Mouse (Mus musculus) hindlimb bud, embryonic 11.5 days (tissue): Measurements from ENCODE around the gene Kat14.

Experiments used
- DNase-seq: peaks from one replicate; pipeline ENCODE4 v3.0.0-alpha.2; 2012; ENCODE audit warnings: low read depth, low spot score; ENCODE audit errors: extremely low spot score

Gene Kat14

DNA sequence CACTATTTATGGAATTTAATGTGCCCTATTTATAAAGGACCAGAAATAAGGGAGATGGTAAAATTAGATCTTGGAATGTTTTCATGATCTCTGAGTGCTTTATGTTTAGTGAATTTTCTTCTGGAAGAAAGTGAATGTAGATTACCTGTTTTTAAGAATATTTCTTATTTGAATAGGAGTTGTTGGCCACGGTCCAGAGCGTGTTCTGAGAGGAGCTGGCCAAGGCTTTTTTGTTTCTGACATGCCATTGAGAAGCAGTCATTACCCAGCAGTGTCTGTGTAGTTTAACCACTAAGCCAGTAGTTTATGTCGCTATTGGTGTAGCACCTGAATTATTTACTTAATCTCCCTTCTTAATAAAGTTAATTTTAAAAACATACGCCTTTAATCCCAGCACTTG lies 13.0 kb downstream of the Kat14 start:
- no peak for DNase-seq

DNA sequence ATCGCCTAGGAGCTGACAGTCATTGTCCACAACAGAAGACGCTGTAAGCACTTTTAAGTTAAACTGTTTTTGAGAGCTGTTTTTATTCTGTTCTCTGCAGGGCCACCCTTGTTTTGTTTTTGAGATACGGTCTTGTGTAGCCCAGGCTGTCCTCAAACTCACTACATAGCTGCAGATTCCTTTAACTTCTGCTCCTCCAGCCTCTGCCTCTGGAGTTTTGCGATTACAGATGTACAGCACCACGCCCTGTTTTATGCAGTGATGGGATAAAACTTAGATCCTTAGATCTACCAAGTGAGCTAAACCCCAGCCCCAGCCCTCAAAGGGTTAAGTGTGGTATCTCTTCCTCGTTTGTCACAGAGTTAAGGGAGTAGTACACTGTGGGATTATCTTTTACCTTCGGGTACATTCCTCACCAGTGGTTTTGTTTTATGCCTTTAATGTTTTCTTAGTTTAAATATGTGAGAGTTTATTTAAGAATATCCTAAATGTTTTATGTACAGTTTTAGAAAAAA lies 13.9 kb downstream of the Kat14 start:
- no peak for DNase-seq

GRCm38 (mm10) chr2:144386296-144386695 lies 17.5 kb downstream of the Kat14 start:
- DNase-seq, result no peak

DNA sequence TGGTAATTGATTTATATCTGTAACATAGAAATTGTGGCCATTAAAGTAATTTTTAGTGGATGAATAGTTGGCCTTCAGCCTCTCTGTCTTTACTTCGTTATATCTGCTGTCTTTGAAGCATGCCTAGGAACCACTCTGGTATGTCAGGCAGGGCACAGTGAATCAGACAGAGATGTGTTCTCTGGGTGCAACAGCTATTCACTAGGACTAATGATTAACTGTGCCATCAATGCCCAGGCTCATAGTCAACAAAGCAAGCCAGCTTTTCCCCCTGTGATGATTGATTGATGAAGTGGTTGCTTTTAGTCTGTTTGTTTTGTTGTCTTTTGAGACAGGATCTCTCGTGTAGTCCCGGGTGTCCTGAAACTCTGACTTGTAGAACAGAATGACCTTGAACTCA lies 19.6 kb downstream of the Kat14 start:
- no peak for DNase-seq

- DNase-seq, result no peak
These were observed 30.7 kb downstream of the Kat14 start for GRCm38 (mm10) chr2:144399531-144399930.

GRCm38 (mm10) chr2:144400659-144401058 lies 31.9 kb downstream of the Kat14 start:
- no peak for DNase-seq

DNA sequence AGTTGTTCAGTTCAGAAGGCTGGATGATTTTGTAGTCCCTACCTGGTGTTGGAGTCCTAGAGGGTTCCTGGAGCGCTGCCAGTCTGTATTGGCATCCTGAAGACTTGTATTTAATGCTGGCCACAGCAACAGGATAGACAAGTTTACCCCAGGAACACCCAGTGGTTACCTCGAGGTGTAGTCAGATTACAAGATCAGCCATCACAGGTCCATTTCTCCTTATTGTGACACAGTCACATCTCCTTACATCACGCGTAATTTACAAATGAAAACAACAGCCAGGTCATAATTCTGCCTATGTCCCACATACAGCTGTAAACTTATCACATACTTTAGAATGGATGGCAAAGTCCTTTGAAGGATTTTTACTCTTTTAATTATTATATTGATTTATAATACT lies 40.3 kb downstream of the Kat14 start:
- no peak for DNase-seq

GRCm38 (mm10) chr2:144410603-144411002 lies 41.8 kb downstream of the Kat14 start:
- DNase-seq, result no peak

DNA sequence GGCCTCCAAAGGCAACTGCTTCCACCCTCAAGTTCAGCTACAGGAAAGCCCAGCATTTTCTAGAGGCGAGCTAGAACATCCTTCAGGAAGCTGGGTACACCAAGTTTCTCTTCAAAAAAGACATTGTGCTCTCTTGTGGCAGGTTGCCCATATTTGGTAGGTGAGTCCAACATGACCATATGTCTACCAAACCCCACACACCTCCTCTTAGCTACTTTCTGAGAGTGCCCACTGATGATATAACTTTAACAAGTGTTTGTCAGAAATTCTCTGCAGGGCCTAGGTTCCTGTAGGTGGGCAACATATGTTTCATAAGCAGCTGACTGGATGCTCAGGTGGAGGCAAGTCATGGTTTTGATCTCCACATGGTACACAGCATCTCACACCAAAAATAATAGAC lies 45.9 kb downstream of the Kat14 start:
- no peak for DNase-seq

DNA sequence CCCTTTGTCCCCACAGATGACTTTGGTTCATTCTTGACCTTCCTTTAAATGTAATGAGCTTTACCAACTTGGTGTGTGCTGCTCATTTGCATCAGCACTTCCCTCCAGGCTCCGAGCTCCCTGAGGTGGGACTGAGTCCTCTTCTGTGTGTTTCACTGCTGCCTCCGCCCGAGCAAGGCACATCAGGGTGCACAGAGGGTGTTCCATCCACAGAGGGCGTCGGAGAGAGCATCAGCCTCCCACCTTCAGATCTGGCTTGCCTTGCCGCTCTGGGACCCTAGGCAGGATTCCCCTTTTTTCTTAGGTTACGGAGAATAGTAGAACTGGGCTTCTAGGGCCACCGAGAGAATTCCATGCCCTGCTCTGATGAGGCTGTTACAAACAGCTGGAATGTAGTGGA lies 48.1 kb downstream of the Kat14 start:
- DNase-seq, result no peak

- DNase-seq, result no peak
These were observed 49.3 kb downstream of the Kat14 start for GRCm38 (mm10) chr2:144418062-144418461.

DNA sequence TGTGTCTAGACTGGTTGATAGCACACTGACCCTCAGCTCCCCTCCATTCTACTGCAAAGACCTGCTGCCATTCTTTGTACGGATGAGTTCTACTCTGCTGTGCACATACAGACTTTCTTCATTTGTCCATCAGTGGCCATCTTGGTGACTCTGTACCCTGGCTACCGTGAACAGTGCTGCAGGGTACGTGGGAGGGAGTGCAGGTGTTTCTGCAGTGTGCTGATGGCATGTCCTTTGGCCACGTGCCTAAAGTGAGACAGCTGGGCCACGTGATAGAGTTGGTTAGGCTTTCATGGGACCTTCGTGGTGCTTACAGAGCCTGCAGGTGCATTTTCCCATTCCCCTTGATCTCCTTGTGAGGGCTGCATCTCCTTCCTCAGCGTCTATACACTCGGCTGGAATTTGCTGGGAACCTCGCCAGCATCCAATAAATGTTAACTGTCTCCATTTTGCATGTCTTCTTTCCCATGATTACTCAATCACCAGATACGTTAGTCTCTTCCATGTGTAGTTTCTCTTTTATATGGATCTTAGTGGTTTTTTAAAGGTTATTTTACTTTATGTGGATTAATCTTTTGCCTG lies 53.4 kb downstream of the Kat14 start:
- no peak for DNase-seq

DNA sequence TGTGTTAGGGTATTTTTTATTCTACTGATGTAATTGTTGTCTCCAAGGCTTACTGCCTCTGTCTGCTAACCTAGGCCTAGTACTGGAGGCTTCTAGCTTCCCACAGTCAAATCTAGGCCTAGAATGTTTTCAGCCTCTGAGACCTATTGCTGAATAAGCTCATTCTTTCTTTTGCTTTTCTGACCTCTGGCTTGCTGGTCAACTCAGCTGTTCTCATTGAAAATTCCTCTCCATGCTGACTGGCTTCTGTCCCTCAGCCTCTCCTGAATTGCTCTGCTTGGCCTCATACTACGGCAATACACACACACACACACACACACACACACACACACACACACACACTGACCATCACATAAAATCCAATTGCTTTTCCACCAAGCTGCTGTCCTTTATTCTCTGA lies 57.0 kb downstream of the Kat14 start:
- no peak for DNase-seq

DNA sequence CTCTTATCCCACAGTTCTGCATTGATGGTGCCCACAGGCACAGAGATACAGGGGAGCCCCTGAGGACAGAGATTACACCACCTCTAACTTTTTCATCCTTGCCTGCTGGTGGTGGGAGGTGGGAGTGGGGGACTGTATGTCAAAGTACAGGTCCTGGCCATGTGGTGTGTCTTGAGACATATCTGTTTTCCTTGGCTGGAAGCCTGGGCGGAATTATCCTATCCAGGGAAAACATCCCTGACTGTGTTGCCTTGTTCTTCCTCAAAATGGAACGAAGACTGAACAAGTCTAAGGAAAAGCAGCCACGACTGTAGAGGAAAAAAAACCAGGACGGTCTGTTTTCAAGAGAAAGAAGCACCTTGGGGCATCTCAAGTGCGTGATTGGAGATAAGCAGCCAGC lies 59.1 kb downstream of the Kat14 start:
- no peak for DNase-seq

- DNase-seq, result no peak
These were observed 59.9 kb downstream of the Kat14 start for GRCm38 (mm10) chr2:144428659-144429058.

GRCm38 (mm10) chr2:144429171-144429570 lies 60.4 kb downstream of the Kat14 start:
- DNase-seq, result no peak

- DNase-seq, result no peak
These were observed 62.6 kb downstream of the Kat14 start for GRCm38 (mm10) chr2:144431286-144431825.

DNA sequence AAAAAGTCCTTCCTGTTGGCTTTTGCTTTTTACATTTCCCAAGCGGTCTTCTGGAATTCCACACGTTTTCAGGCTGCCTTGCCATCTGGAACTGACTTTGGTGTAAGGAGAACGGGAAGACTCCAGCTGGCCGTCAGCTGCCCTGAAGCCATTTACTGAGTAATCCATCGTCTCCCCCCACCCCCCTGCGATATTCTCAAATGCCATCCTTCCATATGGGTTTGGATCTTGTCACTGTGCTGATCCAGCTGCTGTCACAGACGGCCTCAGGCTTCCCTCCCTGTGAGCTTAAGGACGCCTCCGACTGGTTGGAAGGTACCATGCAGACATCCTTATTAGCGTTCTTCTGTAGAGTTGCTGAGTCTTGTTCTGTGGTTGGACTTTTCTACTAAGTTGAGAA lies 66.9 kb downstream of the Kat14 start:
- DNase-seq, result no peak

DNA sequence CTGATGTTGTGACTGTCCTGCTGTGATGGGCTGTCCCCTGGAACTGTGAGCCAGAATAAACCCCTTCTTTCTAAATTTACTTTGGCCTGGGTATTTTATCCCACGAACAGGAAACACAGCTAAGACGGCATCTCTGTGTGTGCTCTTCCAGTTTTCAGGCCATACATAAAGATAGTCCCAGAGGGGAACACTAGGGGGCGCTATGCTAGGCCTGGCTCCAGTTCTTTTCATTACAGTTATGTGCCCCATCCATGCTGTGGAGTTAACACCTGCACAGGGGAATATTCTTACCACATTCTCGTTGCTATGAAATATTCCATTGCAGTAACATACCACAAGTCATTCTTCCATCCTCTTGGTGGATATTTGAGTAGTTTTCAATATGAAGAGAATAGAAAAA lies 69.6 kb downstream of the Kat14 start:
- DNase-seq, result no peak

- DNase-seq, result no peak
These were observed 70.5 kb downstream of the Kat14 start for GRCm38 (mm10) chr2:144439191-144439700.

DNA sequence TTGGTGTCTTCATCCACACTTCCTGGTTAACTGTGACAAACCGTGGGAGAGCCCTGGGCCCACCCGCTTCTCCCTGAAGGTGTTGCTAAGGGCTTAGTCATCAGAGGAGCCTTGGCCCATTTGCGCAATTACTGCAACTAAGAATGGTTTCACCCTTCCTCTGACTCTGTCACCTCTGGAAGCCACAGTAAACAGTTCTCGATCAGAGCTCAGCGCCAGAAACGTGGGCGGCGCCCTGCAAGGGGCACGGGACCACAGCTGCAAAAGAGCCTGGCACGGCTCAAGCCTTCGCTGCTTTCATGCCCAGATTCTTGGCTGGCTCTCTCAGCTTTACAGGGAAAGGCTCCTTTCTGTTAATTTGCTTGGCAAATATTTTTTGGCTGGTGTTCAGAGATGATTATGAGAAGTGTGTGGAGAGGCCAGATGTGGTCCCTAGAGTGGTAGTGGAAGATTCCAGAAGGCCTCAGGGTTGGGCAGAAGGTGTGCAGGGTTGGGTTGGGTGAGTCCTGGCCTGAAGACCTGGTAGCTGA lies 72.7 kb downstream of the Kat14 start:
- no peak for DNase-seq

GRCm38 (mm10) chr2:144446360-144446999 lies 77.7 kb downstream of the Kat14 start:
- DNase-seq, result no peak
